In genomic region chr8:106069565-106069964, GRCm38 (mm10) we compare ENCODE assay signal across 29 mouse cellular contexts. TPM values are rescaled to one million over a fixed set of nuclear protein-coding genes. Genes with fewer than 3 reads are reported as not detected.
DNase-seq lines count a peak whose midpoint lies in the region; ATAC-seq and TF ChIP-seq lines count a peak whose summit lies in the region.
"Had no signal": no experiment of that assay in that cellular context is flagged by ENCODE, and none has a peak within 500 bp of the region (broad histone marks: within the 10 kb centered on the region; RNA-seq: fewer than 3 reads in every experiment).

No protein-coding gene starts in this region.

- H3K27me3 ChIP-seq in forebrain, postnatal 0 days (ENCODE audit: insufficient read depth, low read length): no peaks in the 10 kb centered on the region
- no peaks in the 10 kb centered on the region for H3K27me3 ChIP-seq in forebrain, embryonic 11.5 days (ENCODE audit: control insufficient read depth, insufficient read depth, low read length)
- H3K27me3 ChIP-seq in intestine, embryonic 15.5 days (replicated peaks): no peaks in the 10 kb centered on the region
- no peaks in the 10 kb centered on the region for H3K27me3 ChIP-seq in intestine, postnatal 0 days (replicated peaks; ENCODE audit: control insufficient read depth, insufficient read depth, low read length)
- H3K27me3 ChIP-seq in intestine, embryonic 16.5 days (replicated peaks; ENCODE audit: control insufficient read depth, insufficient read depth, low read length): no peaks in the 10 kb centered on the region
- H3K27me3 ChIP-seq in hindbrain, embryonic 12.5 days: no peaks in the 10 kb centered on the region
- H3K27me3 ChIP-seq: embryonic facial prominence, embryonic 13.5 days; hindbrain, embryonic 13.5 days; limb, embryonic 12.5 days; lung, embryonic 15.5 days; midbrain, embryonic 15.5 days had no signal

- 18% methylated on average over 1 of the region's 1 CpGs for whole genome bisulfite sequencing in forebrain, postnatal 0 days
- 92% methylated on average over 1 of the region's 1 CpGs for WGBS in forebrain, embryonic 11.5 days
- WGBS in intestine, embryonic 15.5 days: 48% methylated on average over 1 of the region's 1 CpGs
- 30% methylated on average over 1 of the region's 1 CpGs for WGBS in intestine, postnatal 0 days
- 40% methylated on average over 1 of the region's 1 CpGs for WGBS in intestine, embryonic 16.5 days
- 80% methylated on average over 1 of the region's 1 CpGs for WGBS in hindbrain, embryonic 12.5 days

- peak; percentile 73 for DNase-seq in forebrain, postnatal 0 days
- DNase-seq in forebrain, embryonic 11.5 days (ENCODE audit: low spot score): no peak
- peak; percentile 64 for DNase-seq in brain, adult 2 months (ENCODE audit: low read depth, low spot score)
- no peak for DNase-seq in spleen, adult 12 weeks (ENCODE audit: low spot score)
- DNase-seq: adrenal gland, adult 8-10 months; B cell, adult 2 months; cerebellum, adult 11-12 months; cerebellum, adult 9-11 months; embryo, embryonic 11 days; gastrocnemius, postnatal 10 days; heart, postnatal 36 days; kidney, adult 18-20 months; kidney, postnatal 10 days; right cerebral cortex, postnatal 25 days; thymus, adult 18-20 months; thymus, postnatal 36 days had no signal

- H3K9ac ChIP-seq in forebrain, postnatal 0 days: no peak overlapping the region
- no peak overlapping the region for H3K9ac ChIP-seq in forebrain, embryonic 11.5 days (ENCODE audit: low read length)
- H3K9ac ChIP-seq in intestine, embryonic 15.5 days: no peak overlapping the region
- no peak overlapping the region for H3K9ac ChIP-seq in intestine, postnatal 0 days (ENCODE audit: low read depth, low read length)
- no peak overlapping the region for H3K9ac ChIP-seq in intestine, embryonic 16.5 days (ENCODE audit: low read depth, low read length)
- no peak overlapping the region for H3K9ac ChIP-seq in hindbrain, embryonic 12.5 days
- H3K9ac ChIP-seq: embryonic facial prominence, embryonic 13.5 days; hindbrain, embryonic 13.5 days; limb, embryonic 12.5 days; lung, embryonic 15.5 days; midbrain, embryonic 15.5 days had no signal

- H3K36me3 ChIP-seq in forebrain, postnatal 0 days (ENCODE audit: insufficient read depth): no peaks in the 10 kb centered on the region
- no peaks in the 10 kb centered on the region for H3K36me3 ChIP-seq in forebrain, embryonic 11.5 days (ENCODE audit: control insufficient read depth, insufficient read depth, low read length)
- no peaks in the 10 kb centered on the region for H3K36me3 ChIP-seq in intestine, embryonic 15.5 days
- no peaks in the 10 kb centered on the region for H3K36me3 ChIP-seq in intestine, postnatal 0 days (ENCODE audit: control insufficient read depth, insufficient read depth)
- no peaks in the 10 kb centered on the region for H3K36me3 ChIP-seq in intestine, embryonic 16.5 days (ENCODE audit: control insufficient read depth, insufficient read depth, low read length)
- no peaks in the 10 kb centered on the region for H3K36me3 ChIP-seq in hindbrain, embryonic 12.5 days
- H3K36me3 ChIP-seq: embryonic facial prominence, embryonic 13.5 days; hindbrain, embryonic 13.5 days; limb, embryonic 12.5 days; lung, embryonic 15.5 days; midbrain, embryonic 10.5 days; midbrain, embryonic 15.5 days had no signal

- H3K9me3 ChIP-seq in forebrain, postnatal 0 days (ENCODE audit: low read length): no peaks in the 10 kb centered on the region
- no peaks in the 10 kb centered on the region for H3K9me3 ChIP-seq in forebrain, embryonic 11.5 days (ENCODE audit: control insufficient read depth, low read length)
- H3K9me3 ChIP-seq in intestine, embryonic 15.5 days: no peaks in the 10 kb centered on the region
- H3K9me3 ChIP-seq in intestine, postnatal 0 days (ENCODE audit: control insufficient read depth): no peaks in the 10 kb centered on the region
- H3K9me3 ChIP-seq in intestine, embryonic 16.5 days (ENCODE audit: control insufficient read depth, low read length): no peaks in the 10 kb centered on the region
- H3K9me3 ChIP-seq in hindbrain, embryonic 12.5 days (replicated peaks): no peaks in the 10 kb centered on the region
- H3K9me3 ChIP-seq: embryonic facial prominence, embryonic 13.5 days; hindbrain, embryonic 13.5 days; limb, embryonic 12.5 days; lung, embryonic 15.5 days; midbrain, embryonic 10.5 days; midbrain, embryonic 15.5 days had no signal

- no peaks in the 10 kb centered on the region for H3K4me1 ChIP-seq in forebrain, postnatal 0 days (ENCODE audit: insufficient read depth)
- no peaks in the 10 kb centered on the region for H3K4me1 ChIP-seq in forebrain, embryonic 11.5 days (replicated peaks; ENCODE audit: control insufficient read depth, insufficient read depth, low read length)
- H3K4me1 ChIP-seq in intestine, embryonic 15.5 days (replicated peaks): no peaks in the 10 kb centered on the region
- no peaks in the 10 kb centered on the region for H3K4me1 ChIP-seq in intestine, postnatal 0 days (replicated peaks; ENCODE audit: control insufficient read depth, insufficient read depth, low read length)
- no peaks in the 10 kb centered on the region; the same call in 1 of the 2 replicates for H3K4me1 ChIP-seq in intestine, embryonic 16.5 days (ENCODE audit: control insufficient read depth, insufficient read depth, low read length)
- no peaks in the 10 kb centered on the region for H3K4me1 ChIP-seq in hindbrain, embryonic 12.5 days
- H3K4me1 ChIP-seq: embryonic facial prominence, embryonic 13.5 days; hindbrain, embryonic 13.5 days; limb, embryonic 12.5 days; lung, embryonic 15.5 days; midbrain, embryonic 10.5 days; midbrain, embryonic 15.5 days had no signal

- no peak overlapping the region for H3K4me2 ChIP-seq in forebrain, postnatal 0 days (ENCODE audit: low read depth)
- H3K4me2 ChIP-seq in forebrain, embryonic 11.5 days (ENCODE audit: low read depth, low read length, severe bottlenecking): no peak overlapping the region
- H3K4me2 ChIP-seq in intestine, embryonic 15.5 days (replicated peaks): no peak overlapping the region
- no peak overlapping the region for H3K4me2 ChIP-seq in intestine, postnatal 0 days (replicated peaks; ENCODE audit: low read depth)
- H3K4me2 ChIP-seq in intestine, embryonic 16.5 days (ENCODE audit: low read depth, low read length): no peak overlapping the region
- H3K4me2 ChIP-seq in hindbrain, embryonic 12.5 days (replicated peaks): no peak overlapping the region
- H3K4me2 ChIP-seq: embryonic facial prominence, embryonic 13.5 days; heart, embryonic 11.5 days; hindbrain, embryonic 13.5 days; limb, embryonic 12.5 days; lung, embryonic 15.5 days; midbrain, embryonic 15.5 days had no signal

- no peak for ATAC-seq in forebrain, postnatal 0 days
- no peak for ATAC-seq in forebrain, embryonic 11.5 days (replicated peaks; ENCODE audit: low FRiP score)
- 0 out of 2 replicates have a peak, but pooled peaks have one; percentile 41 for ATAC-seq in intestine, embryonic 15.5 days
- no peak for ATAC-seq in intestine, postnatal 0 days
- peak; percentile 63 for ATAC-seq in intestine, embryonic 16.5 days
- no peak for ATAC-seq in hindbrain, embryonic 12.5 days (ENCODE audit: low FRiP score)
- ATAC-seq: midbrain, embryonic 15.5 days had no signal

- H3K4me3 ChIP-seq in forebrain, postnatal 0 days (ENCODE audit: low read depth, low read length): no peak overlapping the region
- no peak overlapping the region for H3K4me3 ChIP-seq in forebrain, embryonic 11.5 days (ENCODE audit: low read depth, low read length)
- no peak overlapping the region for H3K4me3 ChIP-seq in intestine, embryonic 15.5 days (replicated peaks)
- H3K4me3 ChIP-seq in intestine, postnatal 0 days (ENCODE audit: low read depth, low read length): no peak overlapping the region
- no peak overlapping the region for H3K4me3 ChIP-seq in intestine, embryonic 16.5 days (ENCODE audit: low read length)
- no peak overlapping the region for H3K4me3 ChIP-seq in hindbrain, embryonic 12.5 days
- H3K4me3 ChIP-seq: embryonic facial prominence, embryonic 13.5 days; hindbrain, embryonic 13.5 days; left cerebral cortex, adult 2 months; limb, embryonic 12.5 days; lung, embryonic 15.5 days; midbrain, embryonic 10.5 days; midbrain, embryonic 15.5 days had no signal

- no peak for TF ChIP-seq CTCF in forebrain, postnatal 0 days (IDR thresholded peaks at IDR 0.05; ENCODE audit: low read depth)
- TF ChIP-seq CTCF in intestine, postnatal 0 days (IDR thresholded peaks at IDR 0.05; ENCODE audit: low read depth): no peak

- H3K27ac ChIP-seq in forebrain, postnatal 0 days (ENCODE audit: low read depth, low read length): no peak overlapping the region
- no peak overlapping the region for H3K27ac ChIP-seq in forebrain, embryonic 11.5 days (ENCODE audit: low read depth, low read length)
- no peak overlapping the region for H3K27ac ChIP-seq in intestine, embryonic 15.5 days
- no peak overlapping the region; the same call in 1 of the 2 replicates for H3K27ac ChIP-seq in intestine, postnatal 0 days (ENCODE audit: low read depth, low read length)
- no peak overlapping the region for H3K27ac ChIP-seq in intestine, embryonic 16.5 days (ENCODE audit: low read length)
- no peak overlapping the region for H3K27ac ChIP-seq in hindbrain, embryonic 12.5 days
- H3K27ac ChIP-seq: embryonic facial prominence, embryonic 13.5 days; hindbrain, embryonic 13.5 days; left cerebral cortex, adult 2 months; limb, embryonic 12.5 days; lung, embryonic 15.5 days; midbrain, embryonic 10.5 days; midbrain, embryonic 15.5 days; stomach, postnatal 0 days had no signal

RNA-seq across cellular contexts. Expression of gene Nfatc3, which starts 10.9 kb away (rescaled TPM):
- total RNA-seq in forebrain, postnatal 0 days (2014; rRNA removed): 11.4 and 16.0 TPM in 2 replicates
- polyA plus RNA-seq in forebrain, postnatal 0 days (2015; fragmentation: Nextera tagmentation; extraction: Ambion mirVana): 0.93 and 1.9 TPM in 2 replicates
- 4.5 and 5.3 TPM in 2 replicates for polyA plus RNA-seq in forebrain, embryonic 11.5 days (2014; fragmentation: Nextera tagmentation; extraction: Ambion mirVana)
- 6.0 and 6.2 TPM in 2 replicates for polyA plus RNA-seq in intestine, embryonic 15.5 days (2015; fragmentation: Nextera tagmentation; extraction: Ambion mirVana)
- 3.1 and 4.1 TPM in 2 replicates for polyA plus RNA-seq in intestine, postnatal 0 days (2015; fragmentation: Nextera tagmentation; extraction: Ambion mirVana)
- polyA plus RNA-seq in intestine, embryonic 16.5 days (2015; fragmentation: Nextera tagmentation; extraction: Ambion mirVana): 4.0 and 4.5 TPM in 2 replicates
- polyA plus RNA-seq in hindbrain, embryonic 12.5 days (2016; fragmentation: Nextera tagmentation; extraction: Ambion mirVana): 5.7 and 6.7 TPM in 2 replicates

RNA-seq across cellular contexts. Expression of gene Ddx28, which starts 57.9 kb away (rescaled TPM):
- 31.5 and 33.8 TPM in 2 replicates for total RNA-seq in forebrain, postnatal 0 days (2014; rRNA removed)
- polyA plus RNA-seq in forebrain, postnatal 0 days (2015; fragmentation: Nextera tagmentation; extraction: Ambion mirVana): 23.7 and 25.3 TPM in 2 replicates
- 21.0 and 22.4 TPM in 2 replicates for polyA plus RNA-seq in forebrain, embryonic 11.5 days (2014; fragmentation: Nextera tagmentation; extraction: Ambion mirVana)
- 14.2 and 15.5 TPM in 2 replicates for polyA plus RNA-seq in intestine, embryonic 15.5 days (2015; fragmentation: Nextera tagmentation; extraction: Ambion mirVana)
- 7.5 and 8.5 TPM in 2 replicates for polyA plus RNA-seq in intestine, postnatal 0 days (2015; fragmentation: Nextera tagmentation; extraction: Ambion mirVana)
- polyA plus RNA-seq in intestine, embryonic 16.5 days (2015; fragmentation: Nextera tagmentation; extraction: Ambion mirVana): 13.7 and 15.1 TPM in 2 replicates
- 18.4 and 19.9 TPM in 2 replicates for polyA plus RNA-seq in hindbrain, embryonic 12.5 days (2016; fragmentation: Nextera tagmentation; extraction: Ambion mirVana)

Comparison
In these comparisons a context has a peak if more than half of its experiments do, and no peak if none do; other contexts are left out.
1. ATAC-seq: peak in intestine, embryonic 15.5 days (single experiment) and intestine, embryonic 16.5 days (single experiment); none in forebrain, postnatal 0 days (single experiment), forebrain, embryonic 11.5 days (single experiment), intestine, postnatal 0 days (single experiment) and hindbrain, embryonic 12.5 days (single experiment).
2. DNase-seq: peak in forebrain, postnatal 0 days (single experiment) and brain, adult 2 months (single experiment); none in forebrain, embryonic 11.5 days (single experiment) and spleen, adult 12 weeks (single experiment).